Mouse (Mus musculus) spleen, postnatal 0 days (tissue): Measurements from ENCODE around the gene Trat1. TPM values are rescaled to one million over a fixed set of nuclear protein-coding genes. Genes with fewer than 3 reads are reported as not detected.

Source experiments
- polyA plus RNA-seq: library from polyadenylated mRNA; unstranded; fragments of >200 nt; fragmentation: Nextera tagmentation; extraction: Ambion mirVana; gene quantifications from 2 replicates; pipeline ENCODE4 v1.2.1, GENCODE M21; 2015

Gene Trat1
- 0.06 and 0.08 TPM in 2 replicates for polyA plus RNA-seq

GRCm38 (mm10) chr16:48771971-48772445, at the start of gene Trat1:
Gene Trat1, minus strand, starts transcription at chr16:48772021.

GRCm38 (mm10) chr16:48816695-48817094, 44.9 kb upstream of the Trat1 start, which contains the start of gene Retnlb:
Gene Retnlb, plus strand, starts transcription at chr16:48816856.

Other genes with a start within 250 kb of the Trat1 start
- not detected in 2 replicates for gene Retnlb, start 44.8 kb upstream of the Trat1 start, polyA plus RNA-seq
- not detected in 2 replicates for gene Retnla, start 70.5 kb upstream of the Trat1 start, polyA plus RNA-seq
- 1,207 and 1,458 TPM in 2 replicates for gene Retnlg, start 100.6 kb upstream of the Trat1 start, polyA plus RNA-seq
- 7.1 and 7.5 TPM in 2 replicates for gene Dzip3, start 222.1 kb upstream of the Trat1 start, polyA plus RNA-seq
- 16.9 and 19.1 TPM in 2 replicates for gene Cip2a, start 222.2 kb upstream of the Trat1 start, polyA plus RNA-seq